Comparison of ENCODE assay signal across 16 mouse cellular contexts in the genomic region with DNA sequence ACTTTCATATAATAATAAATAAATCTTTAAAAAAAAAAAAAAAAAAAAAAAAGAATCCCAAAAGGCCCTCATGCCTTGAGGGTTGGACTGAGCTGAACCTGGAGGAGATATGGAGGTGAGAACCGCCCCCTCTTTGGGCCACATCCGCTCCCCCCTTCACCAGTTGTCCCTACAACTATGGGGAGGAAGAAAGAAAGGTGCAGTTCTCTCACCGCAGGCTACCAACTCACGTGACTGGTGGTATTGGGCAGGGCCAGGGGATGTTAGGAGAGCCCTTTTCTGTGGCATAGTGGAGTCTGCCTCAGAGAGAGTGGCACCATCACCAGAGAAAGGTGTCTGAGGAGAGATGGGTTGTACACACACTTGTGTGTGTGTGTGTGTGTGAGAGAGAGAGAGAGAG. TPM values are rescaled to one million over a fixed set of nuclear protein-coding genes. Genes with fewer than 3 reads are reported as not detected.
DNase-seq lines count a peak whose midpoint lies in the region; ATAC-seq lines count a peak whose summit lies in the region.
"Had no signal": no experiment of that assay in that cellular context is flagged by ENCODE, and none has a peak within 500 bp of the region (broad histone marks: within the 10 kb centered on the region; RNA-seq: fewer than 3 reads in every experiment).

No protein-coding gene starts in this region.

- intact Hi-C loops in gastrocnemius, postnatal 36 days (cut with DNase I), result no loop called here

- ATAC-seq in activated CD4-positive, CD25-positive, alpha-beta regulatory T cell, adult 4 months, result peak; percentile 87
- no peak for ATAC-seq in erythroid progenitor cell, adult 5-6 weeks (replicated peaks; ENCODE audit: low FRiP score, poor library complexity, severe bottlenecking)
- ATAC-seq: intestine, postnatal 0 days; liver, embryonic 12.5 days had no signal

- peak; percentile 80 for DNase-seq in CD4-positive, CD25-positive, alpha-beta regulatory T cell, adult 2 months (ENCODE audit: low read depth, low spot score)
- peak; percentile 83 for DNase-seq in naive thymus-derived CD4-positive, alpha-beta T cell, adult 2 months (ENCODE audit: low read depth)
- DNase-seq in thymus, postnatal 10 days (ENCODE audit: low spot score in 2 of 2), result peak; percentile 50 to 64
- no peak for DNase-seq in gastrocnemius, postnatal 10 days
- DNase-seq in gastrocnemius, postnatal 36 days, result no peak
- DNase-seq: cerebellum, postnatal 10 days; heart, postnatal 4 days had no signal

RNA-seq across cellular contexts. Expression of a gene that starts 2.0 kb away (rescaled TPM):
- polyA plus RNA-seq in activated CD4-positive, CD25-positive, alpha-beta regulatory T cell, adult 4 months (2017; shearing (Covaris generic)), result 10 to 100 TPM; 63.4 to 67.4 TPM
- total RNA-seq in gastrocnemius, postnatal 10 days (2021), result under 1 TPM in 1 of 2 experiments, not detected in 1; 0.61 TPM
- total RNA-seq in erythroid progenitor cell, adult 5-6 weeks (2015; ENCODE audit: low replicate concordance), result 17.2 and 22.3 TPM in 2 replicates
- total RNA-seq in erythroid progenitor cell, adult 5-6 weeks (2017; ENCODE audit: low replicate concordance), result 23.1 and 23.5 TPM in 2 replicates
- total RNA-seq in gastrocnemius, postnatal 36 days (2021), result not detected

RNA-seq across cellular contexts. Expression of a gene that starts 14.7 kb away (rescaled TPM):
- polyA plus RNA-seq in activated CD4-positive, CD25-positive, alpha-beta regulatory T cell, adult 4 months (2017; shearing (Covaris generic)), result 1 to 10 TPM in 1 of 2 experiments, under 1 TPM in 1; 0.48 to 1.1 TPM
- total RNA-seq in gastrocnemius, postnatal 10 days (2021), result 10 to 100 TPM; 28.0 to 34.7 TPM
- 0.84 and 2.5 TPM in 2 replicates for total RNA-seq in erythroid progenitor cell, adult 5-6 weeks (2015; ENCODE audit: low replicate concordance)
- 0.23 and 0.77 TPM in 2 replicates for total RNA-seq in erythroid progenitor cell, adult 5-6 weeks (2017; ENCODE audit: low replicate concordance)
- 10 to 100 TPM; 49.1 to 50.0 TPM for total RNA-seq in gastrocnemius, postnatal 36 days (2021)

RNA-seq across cellular contexts. Expression of a gene that starts 27.1 kb away (rescaled TPM):
- 100 to 1,000 TPM; 145 to 163 TPM for polyA plus RNA-seq in activated CD4-positive, CD25-positive, alpha-beta regulatory T cell, adult 4 months (2017; shearing (Covaris generic))
- not detected for total RNA-seq in gastrocnemius, postnatal 10 days (2021)
- total RNA-seq in erythroid progenitor cell, adult 5-6 weeks (2015; ENCODE audit: low replicate concordance), result not detected in 2 replicates
- 3.2 TPM in 1 of 2 replicates, not detected in the other for total RNA-seq in erythroid progenitor cell, adult 5-6 weeks (2017; ENCODE audit: low replicate concordance)
- not detected for total RNA-seq in gastrocnemius, postnatal 36 days (2021)
- total RNA-seq: heart, postnatal 4 days; left cerebral cortex, adult 2 months had no signal
- polyA plus RNA-seq: brain, embryonic 14.5 days; embryonic facial prominence, embryonic 11.5 days; forebrain, embryonic 10.5 days; heart, embryonic 11.5 days; intestine, postnatal 0 days; liver, embryonic 12.5 days had no signal

RNA-seq across cellular contexts. Expression of a gene that starts 27.5 kb away (rescaled TPM):
- not detected for polyA plus RNA-seq in activated CD4-positive, CD25-positive, alpha-beta regulatory T cell, adult 4 months (2017; shearing (Covaris generic))
- not detected for total RNA-seq in gastrocnemius, postnatal 10 days (2021)
- total RNA-seq in erythroid progenitor cell, adult 5-6 weeks (2015; ENCODE audit: low replicate concordance), result not detected in 2 replicates
- not detected in 2 replicates for total RNA-seq in erythroid progenitor cell, adult 5-6 weeks (2017; ENCODE audit: low replicate concordance)
- not detected for total RNA-seq in gastrocnemius, postnatal 36 days (2021)
- total RNA-seq: heart, postnatal 4 days had no signal
- polyA plus RNA-seq: embryonic facial prominence, embryonic 11.5 days; liver, embryonic 12.5 days had no signal

RNA-seq across cellular contexts. Expression of a gene that starts 36.2 kb away (rescaled TPM):
- polyA plus RNA-seq in activated CD4-positive, CD25-positive, alpha-beta regulatory T cell, adult 4 months (2017; shearing (Covaris generic)), result 10 to 100 TPM; 71.7 to 78.1 TPM
- 10 to 100 TPM; 23.4 to 24.1 TPM for total RNA-seq in gastrocnemius, postnatal 10 days (2021)
- total RNA-seq in erythroid progenitor cell, adult 5-6 weeks (2015; ENCODE audit: low replicate concordance), result 26.0 and 46.9 TPM in 2 replicates
- 38.5 and 41.1 TPM in 2 replicates for total RNA-seq in erythroid progenitor cell, adult 5-6 weeks (2017; ENCODE audit: low replicate concordance)
- total RNA-seq in gastrocnemius, postnatal 36 days (2021), result 10 to 100 TPM; 19.8 to 22.4 TPM

Comparison
In these comparisons a context has a peak if more than half of its experiments do, and no peak if none do; other contexts are left out.
1. DNase-seq: peak in CD4-positive, CD25-positive, alpha-beta regulatory T cell, adult 2 months (single experiment), naive thymus-derived CD4-positive, alpha-beta T cell, adult 2 months (single experiment) and thymus, postnatal 10 days (2 of 2); none in gastrocnemius, postnatal 10 days (single experiment) and gastrocnemius, postnatal 36 days (0 of 2).
2. RNA of a gene that starts 2.0 kb away (total RNA-seq): 17.2 to 23.5 TPM in erythroid progenitor cell, adult 5-6 weeks; 0.61 TPM in gastrocnemius, postnatal 10 days and not detected in gastrocnemius, postnatal 36 days; every median in the first group is over 10 times any median in the second.
3. RNA of a gene that starts 14.7 kb away (total RNA-seq): 49.1 to 50.0 TPM in gastrocnemius, postnatal 36 days and 28.0 to 34.7 TPM in gastrocnemius, postnatal 10 days; 0.23 to 2.5 TPM in erythroid progenitor cell, adult 5-6 weeks; every median in the first group is over 4 times any median in the second.